Mouse (Mus musculus) cerebellum, postnatal 25 days (tissue): ENCODE measurements around the gene Brox.

Experiments
- DNase-seq, 2 experiments: peaks; one replicate each; pipeline ENCODE4 v3.0.0; 2021; ENCODE audit warnings: mixed read lengths in 2 of 2

Gene Brox

DNA sequence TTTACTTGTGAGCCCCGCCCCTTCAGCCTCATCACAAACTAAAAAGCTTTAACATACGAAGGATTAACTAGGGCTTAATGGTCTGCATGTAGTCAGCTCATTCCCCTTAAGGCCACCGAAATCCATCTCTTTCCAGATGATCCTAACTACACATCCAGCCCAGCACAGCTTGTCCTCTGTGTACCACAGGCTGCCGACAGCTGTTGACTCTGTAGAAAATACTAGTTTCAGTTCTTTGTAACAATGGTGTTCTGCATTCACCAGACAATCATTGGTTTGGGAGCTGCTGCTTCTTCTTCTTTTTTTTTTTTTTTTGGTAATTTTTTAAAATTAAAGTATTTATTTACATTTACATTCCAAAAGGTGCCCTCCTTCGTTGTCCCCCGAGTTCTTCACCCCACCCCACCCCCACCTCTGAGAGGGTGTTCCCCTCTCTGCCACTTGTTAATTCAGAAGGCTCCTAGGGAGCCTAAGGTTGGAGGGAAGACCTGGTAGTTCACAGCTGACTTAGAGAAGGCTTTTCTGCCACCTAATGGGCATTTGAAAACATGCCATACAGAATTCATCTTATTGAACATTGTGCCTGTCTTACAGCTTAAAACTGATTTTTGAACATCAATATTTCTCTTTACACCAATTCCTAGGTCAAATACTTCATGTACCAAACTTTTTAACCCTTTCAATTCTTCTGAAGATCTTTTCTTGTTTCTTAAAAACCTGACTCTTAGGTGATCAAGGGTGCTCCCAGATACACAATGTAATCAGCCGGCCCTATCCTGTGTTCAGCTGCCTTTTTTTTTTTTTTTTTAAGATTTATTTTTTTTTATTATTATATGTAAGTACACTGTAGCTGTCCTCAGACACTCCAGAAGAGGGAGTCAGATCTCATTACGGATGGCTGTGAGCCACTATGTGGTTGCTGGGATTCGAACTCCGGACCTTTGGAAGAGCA is 23.9 kb downstream of the Brox start:
- DNase-seq, result no peak

DNA sequence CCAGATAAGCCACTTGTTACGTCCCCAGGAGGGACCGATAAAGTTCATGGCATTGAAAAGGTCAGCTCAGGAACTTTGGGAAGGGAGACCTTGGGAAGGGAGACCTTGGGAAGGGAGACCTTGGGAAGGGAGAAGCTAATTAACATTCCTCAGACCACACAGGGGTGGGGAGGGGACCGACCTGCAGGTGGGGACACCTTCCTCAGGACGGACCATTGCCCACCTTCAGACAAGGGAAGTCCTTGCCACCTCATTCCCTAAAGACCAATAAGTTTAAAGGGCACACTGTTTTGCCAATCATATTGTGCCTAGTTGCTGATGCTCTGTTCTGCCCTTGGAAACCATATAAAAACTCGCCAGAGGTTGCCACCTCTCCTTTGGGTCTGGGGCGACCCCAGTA is 29.4 kb downstream of the Brox start:
- DNase-seq, result no peak

DNA sequence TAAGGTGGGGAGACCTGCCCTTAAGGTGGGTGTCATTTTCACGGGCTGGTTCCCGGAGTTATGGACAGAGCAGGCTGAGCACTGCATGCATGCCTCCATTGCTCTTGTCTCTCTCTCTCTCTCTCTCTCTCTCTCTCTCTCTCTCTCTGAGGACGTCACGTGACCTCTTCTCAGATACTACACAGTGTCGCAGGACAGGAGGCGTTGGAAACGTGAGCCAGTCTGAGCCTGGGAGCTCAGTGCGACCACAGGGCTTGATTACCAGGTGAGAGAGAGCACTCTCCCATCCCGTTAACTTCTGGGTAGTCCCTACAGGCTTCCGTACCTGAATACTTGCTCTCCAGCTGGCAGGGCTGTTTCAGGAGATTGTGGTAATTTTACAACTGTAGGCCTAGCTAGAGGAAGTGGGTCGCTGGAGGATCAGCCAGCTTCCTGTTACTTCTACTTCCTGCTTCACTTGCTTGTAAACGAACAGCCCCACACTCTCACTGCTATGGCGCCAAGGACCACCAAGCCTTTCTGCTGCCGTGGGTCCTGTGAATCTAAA is 31.1 kb downstream of the Brox start:
- no peak for DNase-seq

DNA sequence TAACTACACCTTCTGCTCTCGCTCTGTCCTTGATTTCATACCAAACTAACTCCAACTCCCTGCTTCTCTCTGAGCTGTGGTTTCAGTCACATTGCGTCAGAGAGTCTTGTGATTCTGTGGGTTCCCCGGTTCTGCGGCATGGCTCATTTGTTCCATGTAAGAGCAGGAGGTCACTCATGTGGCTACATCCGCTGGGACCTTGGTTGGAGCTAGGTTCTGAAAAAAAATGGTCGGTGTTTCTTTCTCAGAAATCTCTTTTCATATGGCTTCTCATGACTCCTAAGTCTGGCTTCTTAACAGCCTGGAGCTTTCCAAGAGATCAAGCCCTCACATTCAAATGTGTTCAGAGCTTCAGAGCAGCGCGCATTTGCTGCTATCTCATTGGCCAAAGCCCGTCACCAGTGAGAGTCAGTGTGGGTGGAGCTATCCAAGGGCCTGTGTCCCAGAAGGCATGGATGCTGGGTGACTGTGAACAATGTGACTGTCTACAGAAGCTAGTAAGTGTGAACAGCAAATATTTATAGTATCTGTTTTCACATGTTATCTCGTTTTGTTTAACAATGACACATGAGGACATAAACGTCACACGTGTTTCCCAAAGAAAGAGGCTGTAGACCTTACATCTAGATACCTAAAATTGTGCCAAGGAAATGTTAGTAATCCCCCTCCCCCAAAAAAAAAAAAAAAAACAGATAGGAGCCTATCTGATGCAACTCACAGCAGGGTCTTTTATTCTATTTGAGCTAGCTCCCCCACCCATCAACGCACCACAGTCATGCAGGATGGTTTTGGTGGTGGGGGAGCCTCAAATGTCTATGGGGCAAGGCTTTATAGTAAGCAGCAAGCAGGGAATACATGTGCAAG is 32.7 kb downstream of the Brox start:
- no peak for DNase-seq

DNA sequence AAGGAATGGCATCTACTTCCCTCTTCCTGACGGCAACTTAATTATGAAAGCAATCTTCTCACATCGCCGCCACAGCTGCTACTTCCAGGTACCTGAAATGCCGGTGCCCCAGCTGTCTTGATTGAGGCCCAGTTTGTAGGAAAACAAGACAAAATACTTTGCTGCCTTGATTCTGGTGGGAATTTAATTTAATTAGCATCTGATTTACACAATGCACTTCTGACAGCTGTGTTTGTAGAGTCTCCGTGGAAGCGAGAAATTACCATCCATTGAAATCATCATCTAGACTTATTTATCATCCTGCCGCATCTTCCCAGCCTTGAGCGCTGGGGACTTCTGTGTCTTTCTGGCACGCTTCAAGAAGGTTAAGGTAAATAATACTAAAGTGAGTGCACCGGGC is 44.5 kb downstream of the Brox start:
- no peak for DNase-seq

DNA sequence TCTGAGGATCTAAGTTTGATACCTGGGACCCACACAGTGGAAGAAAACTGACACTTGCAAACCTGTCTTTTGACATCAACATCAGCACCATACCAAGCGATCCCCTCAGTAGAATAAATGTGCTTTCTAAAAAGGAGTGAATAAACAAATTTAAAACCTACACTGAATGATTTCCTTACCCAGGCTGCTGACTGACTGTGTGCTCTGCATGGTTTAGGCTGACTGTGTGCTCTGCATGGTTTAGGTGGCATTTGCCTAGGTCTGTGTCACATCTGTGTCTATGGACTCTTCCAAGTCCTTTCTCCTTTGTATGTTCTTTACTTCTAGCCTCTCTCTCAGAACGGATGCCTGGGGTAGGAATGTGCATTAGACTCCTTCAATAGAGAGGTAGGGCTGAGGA is 45.3 kb downstream of the Brox start:
- no peak for DNase-seq

DNA sequence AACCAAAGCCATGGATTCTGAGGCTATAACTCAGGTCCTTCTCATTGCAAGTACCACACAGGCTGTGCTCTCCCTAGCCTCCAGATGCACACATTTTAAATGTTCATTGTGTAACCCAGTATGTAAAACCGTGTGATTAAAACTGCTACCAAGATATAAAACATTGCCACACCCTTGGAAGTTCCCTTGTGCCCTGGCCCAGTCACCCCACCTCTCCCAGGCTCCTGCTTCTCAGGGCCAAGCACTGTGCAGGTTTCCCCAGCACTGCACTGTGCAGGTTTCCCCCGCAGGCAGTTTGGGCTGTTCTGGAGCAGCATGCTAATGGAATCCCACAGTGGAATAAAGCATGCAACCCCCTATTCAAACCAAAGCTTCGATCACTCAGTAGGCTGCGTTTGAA is 46.5 kb downstream of the Brox start:
- no peak for DNase-seq

DNA sequence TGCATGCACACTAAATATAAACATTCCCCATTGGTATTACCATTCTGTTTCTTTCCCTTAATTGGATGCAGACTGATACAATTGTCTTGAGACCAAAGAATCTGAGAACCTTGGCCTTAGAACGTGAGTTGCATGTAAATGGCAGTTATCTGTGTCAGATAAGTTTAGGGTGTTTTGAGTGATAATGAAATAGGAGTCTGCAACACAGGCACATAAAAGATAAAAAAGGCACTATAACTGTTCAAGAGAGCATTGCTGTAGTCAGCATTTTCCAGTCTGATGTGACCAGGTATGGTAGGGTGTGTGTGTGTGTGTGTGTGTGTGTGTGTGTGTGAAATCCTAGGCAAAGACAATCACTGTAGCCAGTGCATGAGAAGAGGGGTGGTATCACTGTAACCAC is 48.9 kb downstream of the Brox start:
- no peak for DNase-seq

DNA sequence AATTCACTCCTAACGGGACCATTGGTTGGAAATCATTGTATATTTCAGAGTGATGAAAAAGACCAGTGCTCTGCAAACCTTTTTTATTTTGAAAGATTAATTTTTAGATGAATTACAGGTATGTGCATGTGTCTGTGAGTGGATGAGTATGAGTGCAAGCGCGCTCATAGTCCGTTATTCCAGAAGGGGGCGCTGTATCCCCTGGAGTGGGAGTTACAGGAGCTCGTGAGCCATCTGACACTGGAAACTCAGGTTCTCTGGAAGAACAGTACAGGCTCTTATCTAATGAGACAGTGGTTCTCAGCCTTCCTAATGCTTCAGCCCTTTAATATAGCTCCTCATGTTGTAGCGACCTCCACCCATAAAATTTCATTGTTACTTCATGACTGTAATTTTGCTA is 53.8 kb downstream of the Brox start:
- no peak for DNase-seq

DNA sequence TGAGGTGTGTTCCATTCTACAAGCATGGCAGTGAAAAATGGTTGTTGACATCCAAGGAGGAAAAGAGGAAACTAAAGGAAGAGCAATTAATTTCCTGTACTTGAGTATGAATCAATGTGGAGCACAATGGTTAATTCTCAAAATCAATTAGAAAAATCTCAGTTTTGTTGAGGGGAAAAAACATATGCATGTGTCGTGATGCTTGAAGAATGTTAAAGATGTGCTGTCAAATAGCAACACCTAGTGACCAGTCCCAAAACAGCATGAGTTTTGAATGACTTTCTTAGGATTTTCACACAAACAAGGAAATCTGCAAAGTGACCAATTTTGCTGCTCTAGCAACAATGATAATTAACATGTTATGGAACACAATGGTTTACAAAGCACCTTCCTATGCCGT is 59.2 kb downstream of the Brox start:
- peak in 1 of 2 experiments; percentile 9 for DNase-seq

DNA sequence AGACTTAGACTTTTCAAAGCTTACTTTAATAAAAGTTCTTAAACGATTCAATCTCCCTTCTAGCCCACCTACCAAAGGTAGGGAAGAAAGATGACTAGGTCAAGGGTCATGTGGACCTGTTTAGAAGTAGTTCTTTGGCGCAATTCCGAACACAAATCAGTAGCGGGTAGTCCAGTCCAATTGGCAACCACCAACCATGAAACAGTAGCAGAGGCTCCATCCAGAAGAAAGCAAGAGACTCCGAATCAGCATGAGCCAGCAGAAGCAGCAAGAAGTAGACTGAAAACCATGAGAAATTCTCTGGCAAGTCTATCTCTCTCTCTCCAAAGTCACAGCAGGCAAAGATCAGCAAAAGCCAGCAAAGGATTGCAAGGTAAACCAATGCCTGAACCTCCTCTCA is 60.6 kb downstream of the Brox start:
- DNase-seq, result no peak

DNA sequence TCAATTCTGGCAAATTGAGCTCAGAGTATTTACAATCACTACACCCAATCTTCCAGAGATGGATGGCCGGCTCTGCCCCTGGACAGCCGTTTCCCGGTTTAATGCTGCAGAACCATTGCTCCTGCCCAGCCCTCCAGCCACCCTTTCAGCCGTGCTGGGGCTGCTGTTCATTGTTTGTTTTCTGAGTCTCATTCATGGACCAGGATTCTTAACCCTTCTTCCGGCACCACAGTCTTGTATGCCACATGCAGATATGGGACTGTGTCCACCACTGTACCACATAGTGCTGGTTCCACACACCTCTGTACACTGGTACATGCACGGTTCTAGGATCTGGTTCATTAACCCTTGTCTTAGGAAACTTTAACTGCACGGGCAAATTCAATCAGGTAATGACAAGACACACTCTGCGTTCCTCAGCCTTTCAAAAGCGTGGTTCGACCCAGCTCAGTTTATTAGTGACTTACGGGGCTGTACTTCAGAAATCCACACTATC is 63.3 kb downstream of the Brox start:
- DNase-seq, result no peak

DNA sequence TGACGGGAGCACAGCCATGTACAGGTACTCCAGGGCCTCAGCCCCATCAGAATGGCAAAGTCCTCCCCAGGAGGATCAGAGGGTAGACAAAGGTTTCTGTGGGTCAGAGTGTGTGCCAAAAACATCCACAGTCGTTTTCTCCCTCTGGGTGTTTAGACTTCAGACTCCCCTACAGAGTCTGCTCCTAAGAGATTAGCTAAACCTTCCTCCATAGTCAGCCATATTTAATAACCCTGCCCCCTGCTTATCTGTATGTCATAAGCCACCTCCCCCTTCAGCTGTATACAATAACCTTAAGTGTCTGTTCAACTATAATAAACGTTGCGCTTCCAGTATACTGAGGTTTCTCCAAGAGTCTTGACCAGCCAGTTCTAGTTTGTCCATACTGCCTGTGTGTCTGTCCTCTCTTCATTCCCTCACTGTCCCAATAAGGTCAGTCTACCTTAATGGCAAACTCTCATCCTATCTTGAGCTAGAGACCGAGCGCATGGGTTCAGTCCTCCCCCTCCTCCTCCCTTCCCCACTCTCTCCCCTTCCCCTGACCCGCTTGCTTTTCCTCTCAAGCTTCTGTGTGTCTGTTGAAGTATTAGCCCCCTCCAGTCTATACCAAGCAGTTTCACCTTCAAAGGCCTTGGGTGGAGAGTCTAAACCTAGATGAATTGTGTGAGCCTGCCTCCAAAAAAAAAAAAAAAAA is 63.9 kb downstream of the Brox start:
- DNase-seq, result no peak

DNA sequence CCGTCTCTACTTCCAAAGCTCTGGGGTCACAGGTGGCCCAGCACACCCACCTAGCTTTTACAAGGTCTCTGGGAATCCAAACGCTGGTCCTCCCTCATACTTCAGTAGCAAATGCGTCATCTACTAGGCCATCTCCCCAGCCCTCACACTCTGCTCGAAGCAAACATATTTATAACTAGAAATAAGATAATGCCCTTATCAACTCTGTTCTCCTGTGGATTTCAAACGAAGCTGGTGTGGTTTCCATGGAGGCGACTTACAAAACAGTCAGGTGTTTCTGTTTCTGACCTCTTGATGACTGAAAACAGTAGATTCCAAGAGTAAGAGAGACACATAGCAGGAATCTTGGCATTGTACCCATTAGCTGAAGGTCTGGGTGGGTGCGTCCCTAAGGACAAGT is 69.6 kb downstream of the Brox start:
- DNase-seq, result no peak
